Mouse (Mus musculus): ENCODE results near the gene Gas6.
A peak's percentile ranks its signal among the peaks of the same experiment; 100 is the strongest.

Gas6 gene

DNA sequence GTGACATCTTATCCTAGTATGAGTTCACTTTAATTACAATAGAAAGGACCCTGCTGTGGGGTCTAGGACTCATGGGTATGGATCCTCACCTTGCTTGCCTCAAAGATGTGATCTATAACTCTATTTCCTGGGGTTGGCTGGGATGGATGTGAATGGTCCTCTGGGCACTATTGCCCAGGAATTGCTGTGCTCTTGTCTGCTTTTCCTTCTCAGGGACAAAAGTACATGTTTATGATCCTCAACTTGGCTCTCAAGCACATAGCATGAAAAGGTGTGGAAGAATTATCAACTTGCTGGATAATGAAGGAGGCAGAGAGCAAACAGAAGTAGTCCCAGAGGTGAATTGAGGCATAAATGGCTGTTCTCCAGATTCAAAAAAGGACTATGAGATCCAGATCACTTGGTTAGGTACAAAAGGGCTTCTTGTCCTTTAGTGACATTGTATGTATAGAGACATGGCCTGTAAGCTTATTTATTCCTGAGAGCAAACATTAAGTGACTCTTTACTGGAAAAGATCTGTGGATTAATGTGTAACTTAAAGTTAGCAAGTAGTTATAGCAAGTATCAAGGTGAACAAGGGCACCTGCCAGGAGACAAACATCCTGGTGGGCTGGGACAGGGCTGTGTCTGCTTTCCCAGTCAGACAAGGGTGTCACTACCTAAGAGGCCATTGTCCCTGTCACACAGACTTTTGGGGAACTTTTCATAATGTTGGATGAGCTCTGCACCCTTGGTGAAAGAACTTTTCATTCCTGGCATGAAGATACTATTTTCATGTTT is 10.8 kb upstream of the Gas6 start:
- DNase-seq = peak; percentile 81

DNA sequence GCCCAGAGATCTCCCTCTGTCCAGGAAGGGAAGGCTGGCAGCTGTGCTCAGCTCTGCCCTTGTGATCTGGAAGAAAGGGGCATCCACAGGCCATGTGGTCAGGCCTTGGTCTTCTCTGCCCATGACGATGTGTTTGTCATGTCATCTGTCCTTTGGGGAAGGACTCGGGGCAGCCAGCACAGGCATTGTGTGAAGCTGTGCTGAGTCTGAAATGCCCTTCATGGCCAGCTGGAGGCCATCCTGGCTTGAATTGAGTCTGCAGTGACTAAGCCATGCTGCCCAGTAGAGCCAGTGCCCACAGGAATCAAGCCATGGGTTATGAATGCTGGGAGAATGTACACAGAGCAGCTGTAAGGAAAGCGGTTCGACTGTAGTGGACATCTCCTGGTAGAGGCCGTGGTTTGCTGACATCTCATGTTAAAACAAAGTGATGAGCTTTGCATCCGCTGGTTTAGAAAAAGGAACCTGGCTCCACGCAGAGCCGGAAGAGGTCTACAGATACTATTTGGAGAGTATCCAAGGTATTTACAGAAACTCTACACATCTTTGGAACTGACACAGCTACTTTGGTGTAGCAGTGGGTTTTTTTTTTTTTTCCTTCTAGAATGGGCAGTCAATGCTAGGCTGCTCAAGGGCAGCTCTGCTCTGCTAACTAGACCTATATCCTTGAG is 9.8 kb upstream of the Gas6 start:
- no peak for DNase-seq

- DNase-seq = no peak
Measured at GRCm38 (mm10) chr8:13501221-13501620, 6.9 kb upstream of the Gas6 start.

DNA sequence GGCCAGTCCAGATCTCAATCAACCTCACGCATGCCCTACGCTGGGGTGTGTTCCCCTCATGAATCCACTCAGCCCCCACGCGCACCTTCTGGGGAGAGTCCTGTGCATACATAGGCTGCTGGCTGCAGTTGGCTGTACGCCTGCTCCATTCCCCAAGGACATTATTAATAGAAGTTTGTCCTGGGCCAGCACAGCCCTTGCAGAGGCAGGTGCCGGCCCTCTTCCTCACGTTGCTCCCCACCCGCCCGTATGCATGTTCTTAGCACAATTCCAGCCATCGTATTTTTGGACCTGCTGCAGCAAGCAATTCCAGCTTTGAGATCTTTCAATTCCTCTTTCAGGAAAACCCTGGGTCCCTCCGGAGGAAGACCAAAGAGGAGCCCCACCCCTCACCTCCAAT is 1.3 kb downstream of the Gas6 start:
- peak; percentile 75 for DNase-seq

DNA sequence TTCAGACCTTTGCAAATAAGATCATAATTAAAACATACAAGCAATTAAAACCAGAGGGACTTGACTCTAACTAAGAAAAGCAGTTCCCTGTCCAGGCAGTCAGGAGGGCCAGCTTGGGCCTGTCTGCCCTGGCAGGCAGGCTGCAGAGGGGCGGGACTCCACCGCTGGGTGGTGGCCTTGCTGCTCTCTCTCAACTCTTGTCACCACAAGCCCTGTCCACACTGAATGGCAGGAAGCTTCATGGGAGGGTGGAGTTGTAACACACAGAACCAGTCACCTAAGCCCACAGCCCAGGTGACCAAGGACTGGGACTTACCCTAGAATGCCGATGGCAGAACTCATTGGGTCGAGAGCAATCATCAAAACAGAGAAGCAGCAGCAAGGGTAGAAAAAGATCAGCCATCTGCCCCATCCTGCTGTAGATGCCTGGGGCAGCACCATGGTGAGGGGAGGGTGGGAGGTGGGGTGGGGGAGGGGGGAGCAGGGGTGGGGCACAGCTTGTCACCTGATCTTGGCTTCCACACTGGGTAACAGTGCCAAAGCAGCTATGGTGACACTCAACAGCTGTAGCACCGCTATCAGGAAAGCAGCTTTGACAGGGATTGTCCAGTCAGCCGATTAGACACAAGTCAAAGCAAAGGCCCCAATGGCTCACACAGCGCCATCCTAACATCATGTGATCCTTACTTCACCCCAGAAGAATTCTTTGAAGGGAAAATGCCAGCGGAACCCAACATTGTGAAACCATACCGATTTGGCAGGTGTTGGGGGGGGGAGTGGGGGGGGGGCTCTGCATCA is 1.9 kb downstream of the Gas6 start:
- DNase-seq = peak; percentile 81

DNA sequence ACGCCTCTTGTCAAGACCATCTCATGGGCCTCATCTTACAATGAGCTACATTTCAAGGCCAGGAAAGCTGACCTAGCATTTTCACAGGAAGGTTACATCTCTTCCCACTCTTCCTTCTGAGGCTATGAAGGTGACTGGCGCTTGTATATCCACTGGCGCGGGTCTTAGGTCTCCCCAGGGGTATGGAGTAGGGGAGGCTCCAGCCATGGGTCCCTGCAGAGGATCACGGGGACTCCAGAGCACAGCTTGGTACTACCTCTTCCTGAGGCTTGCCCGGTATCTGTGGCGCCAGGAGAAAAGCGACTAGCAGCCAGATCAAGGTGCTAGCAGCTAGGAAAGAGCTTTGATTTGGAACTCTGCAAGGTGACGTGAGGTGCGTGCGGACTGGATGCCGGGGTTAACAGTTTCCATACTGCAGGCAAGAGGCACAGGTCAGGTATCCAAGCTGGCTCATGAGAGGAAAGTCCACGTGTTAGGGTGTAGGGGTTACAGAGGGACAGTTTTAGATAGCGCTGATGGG is 2.7 kb downstream of the Gas6 start:
- no peak for DNase-seq

GRCm38 (mm10) chr8:13489986-13490910 is 4.0 kb downstream of the Gas6 start:
- DNase-seq = peak; percentile 53

DNA sequence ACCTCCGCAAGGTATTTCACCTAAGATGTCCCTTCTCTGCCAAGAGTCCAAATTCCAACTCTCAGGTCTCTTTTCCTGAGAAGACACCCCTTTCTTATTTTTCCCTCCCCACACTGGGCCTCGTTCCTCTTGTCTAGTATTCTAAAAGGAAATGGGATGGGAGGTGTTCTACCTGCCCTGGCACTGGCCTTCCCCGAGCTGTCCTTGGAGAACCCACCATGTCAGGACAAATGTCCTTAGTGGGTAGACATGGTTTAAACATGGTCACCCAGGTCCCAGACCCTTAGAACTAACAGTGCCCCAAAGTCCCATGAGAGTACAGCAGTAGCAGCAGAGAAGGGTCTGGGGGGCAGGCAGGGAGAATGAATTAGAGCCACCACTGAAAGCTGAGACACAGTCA is 4.9 kb downstream of the Gas6 start:
- no peak for DNase-seq

DNA sequence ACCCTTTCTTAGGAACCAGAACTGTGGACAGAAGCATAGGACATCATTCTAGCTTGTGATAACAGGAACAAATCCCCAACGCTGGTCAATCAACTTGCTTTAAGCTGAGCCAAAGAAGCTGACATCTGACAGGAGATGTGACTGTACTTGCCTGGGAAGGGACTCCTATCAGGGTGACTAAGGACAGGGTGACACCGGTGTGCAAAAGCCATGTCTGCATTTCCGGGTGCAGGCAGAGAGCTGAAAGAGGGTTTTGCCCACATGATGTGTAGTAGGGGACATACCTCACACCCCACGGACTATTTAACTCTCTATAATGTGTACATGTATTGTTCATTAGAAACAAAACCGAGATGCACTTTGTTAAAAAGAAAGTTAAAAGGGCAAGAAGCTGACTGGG is 11.1 kb downstream of the Gas6 start:
- no peak for DNase-seq

- DNase-seq = peak; percentile 93
Measured at GRCm38 (mm10) chr8:13482101-13482801, 12.0 kb downstream of the Gas6 start.

GRCm38 (mm10) chr8:13481596-13481995 is 12.7 kb downstream of the Gas6 start:
- DNase-seq = peak; percentile 91

GRCm38 (mm10) chr8:13481089-13481554 is 13.2 kb downstream of the Gas6 start:
- DNase-seq = peak; percentile 62

DNA sequence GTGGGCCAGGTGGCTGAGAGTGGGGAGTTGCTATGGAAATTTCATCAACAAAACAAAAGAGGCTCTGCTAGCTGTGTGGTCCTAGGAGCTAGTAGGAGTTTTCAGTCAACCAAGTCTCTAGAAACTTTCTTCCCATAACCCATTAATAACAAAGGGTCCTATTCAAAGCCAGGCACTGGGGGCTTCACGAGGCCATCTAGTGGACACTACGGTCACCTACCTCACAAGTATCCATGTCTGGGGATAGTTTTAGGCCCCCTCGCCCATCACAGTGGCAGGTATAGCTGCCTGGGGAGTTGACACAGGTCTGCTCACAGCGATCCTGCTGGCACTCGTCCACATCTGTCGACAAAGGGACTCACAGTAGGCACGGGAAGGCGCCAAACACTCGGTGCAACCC is 18.4 kb downstream of the Gas6 start:
- no peak for DNase-seq

- DNase-seq = peak; percentile 41
Measured at GRCm38 (mm10) chr8:13472284-13472683, 22.0 kb downstream of the Gas6 start.

DNA sequence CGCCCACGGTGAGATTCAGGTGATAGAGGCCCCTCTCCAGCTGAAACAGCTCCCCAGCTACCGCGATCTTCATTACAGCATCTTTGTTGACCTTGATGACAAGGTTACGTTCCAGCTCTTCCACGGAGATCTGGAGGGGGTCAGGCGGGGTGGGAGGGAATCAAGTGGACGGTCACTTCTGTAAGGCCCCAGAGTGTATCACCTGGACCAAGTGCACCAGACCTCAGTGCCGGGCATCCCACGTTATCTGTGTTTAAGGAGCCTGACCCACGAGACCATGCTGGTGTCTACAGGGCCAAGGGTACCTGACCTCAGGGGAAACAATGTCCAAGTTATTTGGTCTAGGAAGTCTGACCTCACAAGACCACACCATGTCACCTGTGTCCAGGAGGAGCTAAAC is 22.8 kb downstream of the Gas6 start:
- DNase-seq = no peak

GRCm38 (mm10) chr8:13468737-13469136 is 25.6 kb downstream of the Gas6 start:
- no peak for DNase-seq

DNA sequence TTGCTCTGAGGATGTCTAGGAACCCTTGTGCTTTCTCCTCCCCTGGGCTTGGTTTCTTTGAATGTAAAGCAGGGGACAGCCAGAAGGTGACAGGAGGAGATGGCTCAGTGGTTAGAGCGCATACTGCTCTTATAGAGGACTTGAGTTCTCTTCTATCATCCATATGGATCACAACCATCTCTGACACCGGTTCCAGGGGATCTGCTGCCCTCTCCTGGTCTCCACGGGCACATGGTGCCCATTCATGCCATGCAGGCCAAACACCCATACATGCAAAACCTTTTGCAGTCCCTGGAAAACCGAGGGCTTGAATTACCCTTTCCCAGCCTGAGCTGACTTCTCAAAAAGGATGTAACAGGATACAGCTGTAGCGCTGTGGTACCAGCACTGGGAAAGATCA is 27.3 kb downstream of the Gas6 start:
- no peak for DNase-seq

GRCm38 (mm10) chr8:13465324-13465723 is 29.0 kb downstream of the Gas6 start:
- DNase-seq = no peak

DNA sequence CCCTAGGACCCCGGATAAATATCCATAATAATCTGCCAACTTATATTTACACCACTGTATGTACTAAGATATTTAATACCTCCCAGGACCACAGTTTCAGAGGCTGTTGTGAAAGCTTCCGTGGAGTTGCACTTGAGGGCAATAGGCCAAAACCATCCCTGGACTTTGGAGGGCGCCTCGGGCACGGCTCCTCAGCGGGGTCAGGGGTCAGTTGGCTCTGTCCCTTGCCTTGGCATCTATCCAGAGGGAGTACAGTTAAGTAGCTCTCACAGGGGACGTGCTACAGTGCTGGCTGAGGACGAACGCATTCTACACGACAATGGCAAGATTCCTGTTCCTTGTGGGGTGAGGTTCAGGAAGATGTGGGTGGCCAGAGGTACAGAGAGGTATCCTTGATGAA is 31.9 kb downstream of the Gas6 start:
- peak; percentile 98 for DNase-seq

GRCm38 (mm10) chr8:13461843-13462242 is 32.4 kb downstream of the Gas6 start:
- DNase-seq = peak; percentile 78

DNA sequence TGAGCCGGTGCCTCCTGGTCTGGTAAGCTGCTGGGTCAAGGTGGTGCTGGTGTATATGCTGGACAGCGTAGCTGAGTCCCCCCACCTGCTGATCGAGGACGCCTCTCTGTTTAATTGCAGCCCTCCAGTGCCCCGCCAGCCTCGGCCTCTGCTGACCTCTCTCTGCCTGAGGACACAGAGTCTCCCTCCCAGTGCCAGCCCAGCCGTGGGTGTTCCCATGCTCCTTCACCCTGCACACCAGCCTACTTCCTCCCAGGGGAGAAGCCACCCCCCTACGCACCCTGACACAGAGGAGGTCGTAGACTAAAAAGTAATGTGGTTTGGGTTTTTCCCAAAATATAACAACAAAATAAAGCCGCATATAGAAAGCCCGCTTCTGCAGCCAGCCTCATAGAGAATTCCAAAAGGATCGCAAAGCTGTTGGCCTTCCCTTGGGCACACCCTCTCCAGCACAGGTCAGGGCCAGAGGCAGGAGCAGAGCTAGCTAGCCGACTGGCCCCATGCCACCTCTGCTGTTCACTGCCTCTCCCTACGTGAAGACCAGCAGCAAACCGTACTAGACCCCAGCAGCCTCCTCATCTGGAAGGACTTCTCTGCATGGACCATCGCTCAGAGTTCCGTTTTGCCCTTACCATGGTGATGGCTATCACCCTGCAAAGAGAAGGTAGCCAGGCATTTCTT is 33.1 kb downstream of the Gas6 start:
- DNase-seq = peak; percentile 56
